ENCODE assay signal across 24 mouse cellular contexts in the genomic region with DNA sequence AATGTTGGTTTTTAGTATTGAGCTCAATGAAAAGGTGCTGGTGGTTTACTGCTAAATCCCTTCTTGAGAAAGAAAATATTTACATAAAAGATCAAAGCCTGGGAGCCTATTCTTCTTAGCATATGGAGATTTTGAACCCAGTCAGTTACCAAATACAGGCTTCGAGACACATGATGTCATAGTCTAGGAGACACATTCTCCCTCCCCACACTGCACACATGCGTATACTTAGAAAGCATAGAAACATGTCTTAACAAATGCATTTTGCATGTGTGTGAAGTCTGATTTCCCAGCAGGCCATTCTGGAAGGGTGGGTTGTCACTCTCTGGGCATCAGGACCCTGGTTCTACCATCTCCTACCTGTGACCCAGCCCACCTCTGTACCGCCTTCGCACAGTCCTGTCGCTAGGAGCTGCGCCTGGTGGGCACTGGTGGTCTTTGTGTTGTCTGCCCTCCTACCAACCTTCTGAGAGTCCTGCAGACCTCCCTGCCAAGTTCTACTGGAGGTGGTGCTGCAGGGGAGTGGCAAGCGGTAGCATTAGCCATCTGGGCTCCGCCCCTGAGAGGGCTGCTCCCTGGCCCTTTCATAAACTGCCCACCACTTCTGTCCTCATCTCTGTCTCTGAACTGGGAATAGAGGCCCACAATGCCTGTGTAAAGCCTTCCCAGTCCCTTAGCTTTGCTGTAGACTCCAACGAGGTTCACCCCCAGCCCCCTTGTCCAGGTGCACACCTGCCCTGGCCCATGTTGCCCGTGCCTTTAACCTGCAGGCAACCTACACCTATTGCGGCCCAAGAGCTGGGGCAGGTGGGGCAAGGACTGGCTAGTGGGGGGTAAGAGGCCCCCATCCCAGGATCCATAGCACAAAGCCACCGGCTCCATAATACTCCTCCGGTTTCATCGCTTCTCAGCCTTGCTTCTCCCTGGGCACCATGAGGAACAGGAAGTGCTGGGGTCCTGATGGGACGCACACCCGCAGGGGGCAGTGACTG. TPM values are rescaled to one million over a fixed set of nuclear protein-coding genes. Genes with fewer than 3 reads are reported as not detected.
DNase-seq lines count a peak whose midpoint lies in the region; ATAC-seq and TF ChIP-seq lines count a peak whose summit lies in the region.
"Not testable (repeated sequence)": the region's sequence is repeated elsewhere in the genome, so short reads cannot be mapped to it uniquely, and the experiment has no call there.
"Had no signal": no experiment of that assay in that cellular context is flagged by ENCODE, and none has a peak within 500 bp of the region (broad histone marks: within the 10 kb centered on the region; RNA-seq: fewer than 3 reads in every experiment).

No protein-coding gene starts in this region.

- H3K4me3 ChIP-seq in forebrain, embryonic 12.5 days (replicated peaks); heart, embryonic 12.5 days; hindbrain, postnatal 0 days (ENCODE audit: low read length); limb, embryonic 12.5 days (replicated peaks); lung, embryonic 16.5 days (ENCODE audit: low read length): not testable (repeated sequence)

- ATAC-seq in forebrain, embryonic 12.5 days (ENCODE audit: low FRiP score): peak; percentile 46; the same call in 1 of the 2 replicates
- ATAC-seq in heart, embryonic 12.5 days (ENCODE audit: insufficient number of reproducible peaks, low FRiP score): peak; percentile 58; the same call in 1 of the 2 replicates
- ATAC-seq in hindbrain, postnatal 0 days: 0 out of 2 replicates have a peak, but pooled peaks have one; percentile 12
- not testable (repeated sequence) for ATAC-seq in limb, embryonic 12.5 days (ENCODE audit: insufficient number of reproducible peaks, insufficient read depth, low FRiP score, low TSS enrichment, low read depth)
- ATAC-seq in lung, embryonic 16.5 days (ENCODE audit: low read depth): peak; percentile 51
- 0 out of 2 replicates have a peak, but pooled peaks have one; percentile 13 for ATAC-seq in monocyte, adult 5-6 weeks (replicated peaks; ENCODE audit: insufficient number of reproducible peaks, low FRiP score, low TSS enrichment, poor library complexity, severe bottlenecking)

- not testable (repeated sequence) for H3K4me1 ChIP-seq in forebrain, embryonic 12.5 days; heart, embryonic 12.5 days (replicated peaks); hindbrain, postnatal 0 days (ENCODE audit: insufficient read depth, low read length); lung, embryonic 16.5 days (replicated peaks; ENCODE audit: control insufficient read depth, insufficient read depth, low read length)
- H3K4me1 ChIP-seq in limb, embryonic 12.5 days (replicated peaks): peaks cover 19% of the 10 kb centered on the region

- DNase-seq in R1 (ENCODE audit: low read depth, low spot score): peak; percentile 57
- not testable (repeated sequence) for DNase-seq in hindbrain, postnatal 0 days (ENCODE audit: low spot score)

- not testable (repeated sequence) for TF ChIP-seq CTCF in hindbrain, postnatal 0 days (IDR thresholded peaks at IDR 0.05; ENCODE audit: low read depth)

- not testable (repeated sequence) for H3K9ac ChIP-seq in forebrain, embryonic 12.5 days; heart, embryonic 12.5 days; hindbrain, postnatal 0 days (replicated peaks; ENCODE audit: low read length); limb, embryonic 12.5 days (replicated peaks); lung, embryonic 16.5 days (ENCODE audit: low read length)

- H3K27ac ChIP-seq in forebrain, embryonic 12.5 days; heart, embryonic 12.5 days (ENCODE audit: poor library complexity, severe bottlenecking); hindbrain, postnatal 0 days; lung, embryonic 16.5 days (ENCODE audit: low read length): not testable (repeated sequence)
- H3K27ac ChIP-seq in limb, embryonic 12.5 days: peak overlapping the region; percentile 70

- not testable (repeated sequence) for H3K27me3 ChIP-seq in forebrain, embryonic 12.5 days; heart, embryonic 12.5 days (replicated peaks); hindbrain, postnatal 0 days (ENCODE audit: insufficient read depth, low read length); limb, embryonic 12.5 days; lung, embryonic 16.5 days (ENCODE audit: control insufficient read depth, insufficient read depth, low read depth, low read length)

- 72% methylated on average over 14 of the region's 16 CpGs for WGBS in forebrain, embryonic 12.5 days
- 65% methylated on average over 14 of the region's 16 CpGs for WGBS in heart, embryonic 12.5 days
- WGBS in hindbrain, postnatal 0 days: 72% methylated on average over 13 of the region's 16 CpGs
- 57% methylated on average over 16 of the region's 16 CpGs for WGBS in limb, embryonic 12.5 days
- WGBS in lung, embryonic 16.5 days: 50% methylated on average over 14 of the region's 16 CpGs

- not testable (repeated sequence) for H3K4me2 ChIP-seq in forebrain, embryonic 12.5 days; heart, embryonic 12.5 days; hindbrain, postnatal 0 days (ENCODE audit: low read depth, low read length); lung, embryonic 16.5 days (ENCODE audit: low read depth, low read length)
- H3K4me2 ChIP-seq in limb, embryonic 12.5 days: 0 out of 2 replicates have a peak overlapping the region, but pooled peaks have one; percentile 17

- not testable (repeated sequence) for H3K9me3 ChIP-seq in forebrain, embryonic 12.5 days; heart, embryonic 12.5 days (replicated peaks); hindbrain, postnatal 0 days (ENCODE audit: low read length); limb, embryonic 12.5 days; lung, embryonic 16.5 days (ENCODE audit: control insufficient read depth, low read length)

- not testable (repeated sequence) for H3K36me3 ChIP-seq in forebrain, embryonic 12.5 days (replicated peaks); heart, embryonic 12.5 days; hindbrain, postnatal 0 days (ENCODE audit: insufficient read depth, low read length); limb, embryonic 12.5 days; lung, embryonic 16.5 days (ENCODE audit: control insufficient read depth, insufficient read depth, low read length)

RNA-seq across cellular contexts. Expression of gene H2al2a, which starts 56.6 kb away (rescaled TPM):
- polyA plus RNA-seq in forebrain, embryonic 12.5 days (2016; fragmentation: Nextera tagmentation; extraction: Ambion mirVana): not detected in 2 replicates
- not detected in 2 replicates for polyA plus RNA-seq in heart, embryonic 12.5 days (2016; fragmentation: Nextera tagmentation; extraction: Ambion mirVana)
- not detected in 2 replicates for total RNA-seq in hindbrain, postnatal 0 days (2014; rRNA removed)
- not detected in 2 replicates for polyA plus RNA-seq in hindbrain, postnatal 0 days (2015; fragmentation: Nextera tagmentation; extraction: Ambion mirVana)
- polyA plus RNA-seq in limb, embryonic 12.5 days (2016; fragmentation: Nextera tagmentation; extraction: Ambion mirVana): not detected in 2 replicates
- not detected in 2 replicates for polyA plus RNA-seq in lung, embryonic 16.5 days (2015; fragmentation: Nextera tagmentation; extraction: Ambion mirVana)
- 0.95 TPM in 1 of 3 replicates, not detected in the others for total RNA-seq in monocyte, adult 5-6 weeks (2017)
- total RNA-seq: adrenal gland, adult 18-20 months; adrenal gland, postnatal 36 days; gastrocnemius, adult 8-10 months; heart, postnatal 10 days; left cerebral cortex, postnatal 14 days; liver, adult 2 months; megakaryocyte progenitor cell, adult 5-6 weeks had no signal
- polyA plus RNA-seq: forebrain, embryonic 10.5 days; heart, embryonic 11.5 days; hindbrain, embryonic 10.5 days; intestine, postnatal 0 days; kidney, embryonic 14.5 days; liver, adult 2 months; liver, postnatal 0 days; midbrain, embryonic 16.5 days; neural tube, embryonic 15.5 days; stomach, postnatal 0 days; thymus, adult 2 months had no signal
